Mouse (Mus musculus) cerebellum, adult 2 months (tissue): ENCODE results near the gene Etv1.
A peak's percentile ranks its signal among the peaks of the same experiment; 100 is the strongest.

Experiments used
- CTCF ChIP-seq: fragments of 200-500 bp; IDR thresholded peaks from 2 replicates; pipeline ENCODE4 v1.5.1; 2011; ENCODE audit warnings: low read depth, mild to moderate bottlenecking, control low read depth, low read length, moderate library complexity, borderline replicate concordance; ENCODE audit not compliant: insufficient read depth
- POLR2A ChIP-seq: fragments of 200-500 bp; IDR thresholded peaks from 2 replicates; pipeline ENCODE4 v1.6.1; 2011; ENCODE audit warnings: low read length, control low read depth, borderline replicate concordance; ENCODE audit not compliant: insufficient read depth

GRCm38 (mm10) chr12:38783291-38783690 lies 4.1 kb downstream of the Etv1 start:
- no peak for TF ChIP-seq CTCF
- TF ChIP-seq POLR2A, result peak; percentile 39; the same call in 1 of the 2 replicates
